Mouse (Mus musculus) MN1 (cell line): ENCODE results near the gene Gm28434.

Experiments used
- DNase-seq: peaks from one replicate; pipeline ENCODE4 v3.0.0-alpha.2; 2016; ENCODE audit warnings: low spot score

The Gm28434 gene

GRCm38 (mm10) chr5:87969201-87969600 lies at the start of gene Gm28434, which contains the start of gene 2310003L06Rik:
Gene Gm28434, plus strand, starts transcription at chr5:87969517.
Gene 2310003L06Rik, plus strand, starts transcription at chr5:87969459.
- no peak for DNase-seq

GRCm38 (mm10) chr5:87925372-87925771 lies 43.9 kb upstream of the Gm28434 start, which contains the start of gene Csn3:
Gene Csn3, plus strand, starts transcription at chr5:87925579.
- no peak for DNase-seq

- DNase-seq = no peak
Measured at GRCm38 (mm10) chr5:87931603-87932002, 37.7 kb upstream of the Gm28434 start.

- no peak for DNase-seq
Measured at GRCm38 (mm10) chr5:87940752-87941151, 28.6 kb upstream of the Gm28434 start.

- no peak for DNase-seq
Measured at GRCm38 (mm10) chr5:87942515-87942914, 26.8 kb upstream of the Gm28434 start.

- no peak for DNase-seq
Measured at GRCm38 (mm10) chr5:87951836-87952235, 17.5 kb upstream of the Gm28434 start.

- DNase-seq = no peak
Measured at GRCm38 (mm10) chr5:87979139-87979538, 9.8 kb downstream of the Gm28434 start, which contains the start of gene Cabs1. Gene Cabs1, plus strand, starts transcription at chr5:87979439.

- no peak for DNase-seq
Measured at GRCm38 (mm10) chr5:87982468-87983214, 13.3 kb downstream of the Gm28434 start.

- DNase-seq = no peak
Measured at GRCm38 (mm10) chr5:88002249-88002648, 32.9 kb downstream of the Gm28434 start, which contains the start of gene Smr3a. Gene Smr3a, plus strand, starts transcription at chr5:88002549.

GRCm38 (mm10) chr5:88005241-88005640 lies 35.9 kb downstream of the Gm28434 start:
- DNase-seq = no peak
